ENCODE assay signal across 8 mouse cellular contexts in genomic region chr10:6979789-6980188, GRCm38 (mm10).
DNase-seq lines count a peak whose midpoint lies in the region; ATAC-seq and TF ChIP-seq lines count a peak whose summit lies in the region.

No protein-coding gene starts in this region.

- no peak for TF ChIP-seq CTCF in spleen, adult 2 months (IDR thresholded peaks at IDR 0.05; ENCODE audit: extremely low read depth, insufficient read depth, insufficient read length, insufficient replicate concordance)

- WGBS in heart, embryonic 10.5 days: 57% methylated on average over 8 of the region's 8 CpGs
- WGBS in spleen, adult 2 months: 3% methylated on average over 8 of the region's 8 CpGs
- WGBS in limb, embryonic 13.5 days: 42% methylated on average over 8 of the region's 8 CpGs

- H3K4me1 ChIP-seq in heart, embryonic 10.5 days: no peaks in the 10 kb centered on the region
- H3K4me1 ChIP-seq in spleen, adult 2 months (ENCODE audit: control insufficient read depth, insufficient read depth, insufficient read length): peaks cover 14% of the 10 kb centered on the region
- peaks cover 7% of the 10 kb centered on the region; the same call in 1 of the 2 replicates for H3K4me1 ChIP-seq in limb, embryonic 13.5 days

- no peak for TF ChIP-seq POLR2A in spleen, adult 2 months (IDR thresholded peaks at IDR 0.05; ENCODE audit: low read depth, low read length)

- H3K4me2 ChIP-seq in limb, embryonic 13.5 days (replicated peaks): peak overlapping the region; percentile 56

- peak overlapping the region; percentile 40; the same call in 1 of the 2 replicates for H3K4me3 ChIP-seq in heart, embryonic 10.5 days
- H3K4me3 ChIP-seq in spleen, adult 2 months (ENCODE audit: extremely low read depth, insufficient read depth, insufficient read length): peak overlapping the region; percentile 72
- peak overlapping the region; percentile 29 for H3K4me3 ChIP-seq in limb, embryonic 13.5 days

- H3K9ac ChIP-seq in limb, embryonic 13.5 days: peak overlapping the region; percentile 50; the same call in 1 of the 2 replicates

- no peak for DNase-seq in heart, embryonic 10.5 days (ENCODE audit: low spot score)
- no peak for DNase-seq in heart, adult 18-20 months
- no peak for DNase-seq in spleen, adult 2 months (ENCODE audit: low read depth in 1 of 2, low spot score in 2 of 2)
- no peak for DNase-seq in spleen, postnatal 10 days (ENCODE audit: low spot score in 2 of 2)
- DNase-seq in thymus, postnatal 4 days: peak; percentile 28
- DNase-seq in gastrocnemius, postnatal 4 days (ENCODE audit: low spot score in 2 of 2): no peak
- no peak for DNase-seq in urinary bladder, postnatal 25 days (ENCODE audit: low spot score)

- no peaks in the 10 kb centered on the region for H3K9me3 ChIP-seq in heart, embryonic 10.5 days
- no peaks in the 10 kb centered on the region for H3K9me3 ChIP-seq in limb, embryonic 13.5 days

- H3K27me3 ChIP-seq in heart, embryonic 10.5 days (ENCODE audit: insufficient read depth, poor library complexity, severe bottlenecking): no peaks in the 10 kb centered on the region
- no peaks in the 10 kb centered on the region for H3K27me3 ChIP-seq in spleen, adult 2 months (ENCODE audit: control insufficient read depth, insufficient read depth, low read length)
- no peaks in the 10 kb centered on the region for H3K27me3 ChIP-seq in limb, embryonic 13.5 days

- no peak overlapping the region; the same call in 1 of the 2 replicates for H3K27ac ChIP-seq in heart, embryonic 10.5 days
- H3K27ac ChIP-seq in spleen, adult 2 months (ENCODE audit: insufficient read depth, low read length): peak overlapping the region; percentile 76; the same call in 1 of the 2 replicates
- no peak overlapping the region for H3K27ac ChIP-seq in limb, embryonic 13.5 days

- H3K36me3 ChIP-seq in heart, embryonic 10.5 days: no peaks in the 10 kb centered on the region
- H3K36me3 ChIP-seq in spleen, adult 2 months (ENCODE audit: control insufficient read depth, insufficient read depth, low read length): peaks cover 1% of the 10 kb centered on the region; the same call in 1 of the 2 replicates
- no peaks in the 10 kb centered on the region for H3K36me3 ChIP-seq in limb, embryonic 13.5 days

- no peak for ATAC-seq in limb, embryonic 13.5 days (ENCODE audit: low FRiP score, low read depth)
